Mouse (Mus musculus) liver, embryonic 16.5 days (tissue): ENCODE data around the gene Ugt1a9. TPM values are rescaled to one million over a fixed set of nuclear protein-coding genes. Genes with fewer than 3 reads are reported as not detected.
"Not testable (repeated sequence)": the region's sequence is repeated elsewhere in the genome, so short reads cannot be mapped to it uniquely, and the experiment has no call there.

ENCODE experiments used
- ATAC-seq: fragments of 200-750 bp; cut with Nextera tagmentation; 2 replicates; pipeline ENCODE4 v1.8.0; 2017; ENCODE audit warnings: low read depth, mild to moderate bottlenecking, moderate number of reproducible peaks, moderate library complexity
- H3K27ac ChIP-seq: fragments of 300-500 bp; sonication (generic); 2 replicates; pipeline ENCODE4 v1.5.1; 2014; ENCODE audit warnings: mild to moderate bottlenecking, low read length
- H3K27me3 ChIP-seq: fragments of 300-500 bp; sonication (generic); 2 replicates; pipeline ENCODE4 v1.6.1; 2014; ENCODE audit warnings: low read depth, low read length, mixed read lengths; ENCODE audit not compliant: control insufficient read depth, insufficient read depth
- H3K36me3 ChIP-seq: fragments of 300-500 bp; sonication (generic); 2 replicates; pipeline ENCODE4 v1.6.1; 2014; ENCODE audit warnings: mild to moderate bottlenecking; ENCODE audit not compliant: control insufficient read depth, insufficient read depth
- H3K4me1 ChIP-seq: fragments of 300-500 bp; sonication (generic); 2 replicates; pipeline ENCODE4 v1.6.1; 2014; ENCODE audit warnings: low read depth, low read length, mixed read lengths; ENCODE audit not compliant: control insufficient read depth
- H3K4me2 ChIP-seq: fragments of 300-500 bp; sonication (generic); 2 replicates; pipeline ENCODE4 v1.6.1; 2014; ENCODE audit warnings: low read depth, low read length, mixed read lengths
- H3K4me3 ChIP-seq: fragments of 300-500 bp; sonication (generic); 2 replicates; pipeline ENCODE4 v1.5.1; 2014; ENCODE audit warnings: low read depth, mild to moderate bottlenecking, low read length
- H3K9ac ChIP-seq: fragments of 300-500 bp; sonication (generic); 2 replicates; pipeline ENCODE4 v1.6.1; 2014; ENCODE audit warnings: low read depth, low read length
- H3K9me3 ChIP-seq: fragments of 300-500 bp; sonication (generic); replicated peaks from 2 replicates; pipeline ENCODE4 v1.6.1; 2016; ENCODE audit warnings: low read length; ENCODE audit not compliant: control insufficient read depth
- WGBS: fragments of 180-500 bp; shearing (Covaris S2); extraction: QIAGEN DNeasy Blood & Tissue Kit; methylation state at CpG from one replicate; pipeline ENCODE4 v1.1.7; 2014; ENCODE audit not compliant: insufficient replicate concordance; 5-methylcytosine and 5-hydroxymethylcytosine counted together
- polyA plus RNA-seq: library from polyadenylated mRNA; unstranded; fragments of >200 nt; fragmentation: Nextera tagmentation; extraction: Ambion mirVana; gene quantifications from 2 replicates; pipeline ENCODE4 v1.2.1, GENCODE M21; 2015

Gene Ugt1a9
- polyA plus RNA-seq, 1 experiment from 2014 or later: 0.44 TPM

GRCm38 (mm10) chr1:88077128-88077527 is 6.5 kb downstream of the Ugt1a9 start:
- ATAC-seq: no peak
- Histone ChIP-seq H3K9me3 (no peaks in the 10 kb centered on the region), H3K27me3 (no peaks in the 10 kb centered on the region), H3K4me2 (no peak overlapping the region), H3K4me1 (no peaks in the 10 kb centered on the region), H3K27ac (no peak overlapping the region), H3K4me3 (no peak overlapping the region), H3K9ac (no peak overlapping the region), H3K36me3 (no peaks in the 10 kb centered on the region)
- WGBS: 52% methylated on average over 1 of the region's 1 CpGs

- Histone ChIP-seq H3K4me2 (no peak overlapping the region), H3K27me3 (no peaks in the 10 kb centered on the region), H3K36me3 (no peaks in the 10 kb centered on the region), H3K9me3 (no peaks in the 10 kb centered on the region), H3K9ac (no peak overlapping the region), H3K4me1 (no peaks in the 10 kb centered on the region), H3K27ac (no peak overlapping the region), H3K4me3 (no peak overlapping the region)
- no peak for ATAC-seq
- 46% methylated on average over 1 of the region's 1 CpGs for WGBS
These were observed 11.1 kb downstream of the Ugt1a9 start for GRCm38 (mm10) chr1:88081670-88082069.

GRCm38 (mm10) chr1:88086125-88086524 is 15.5 kb downstream of the Ugt1a9 start:
- no peak overlapping the region for H3K4me2 ChIP-seq
- ATAC-seq: no peak
- H3K27me3 ChIP-seq: no peaks in the 10 kb centered on the region
- 45% methylated on average over 1 of the region's 1 CpGs for WGBS
- H3K4me1 ChIP-seq: no peaks in the 10 kb centered on the region
- no peaks in the 10 kb centered on the region for H3K36me3 ChIP-seq
- no peak overlapping the region for H3K4me3 ChIP-seq
- no peak overlapping the region for H3K9ac ChIP-seq
- no peak overlapping the region for H3K27ac ChIP-seq
- H3K9me3 ChIP-seq: no peaks in the 10 kb centered on the region

GRCm38 (mm10) chr1:88087513-88087912 is 16.9 kb downstream of the Ugt1a9 start, which contains the start of gene Ugt1a8:
Gene Ugt1a8, plus strand, starts transcription at chr1:88087813.
- Histone ChIP-seq H3K4me1 (no peaks in the 10 kb centered on the region), H3K4me2 (no peak within 1 kb of the TSS), H3K27me3 (no peaks in the 10 kb centered on the region), H3K9ac (no peak within 1 kb of the TSS), H3K4me3 (no peak within 1 kb of the TSS), H3K36me3 (no peaks in the 10 kb centered on the region), H3K27ac (no peak within 1 kb of the TSS), H3K9me3 (no peaks in the 10 kb centered on the region)
- no peak for ATAC-seq
- 57% methylated on average over 3 of the region's 3 CpGs for WGBS

- H3K9ac ChIP-seq: no peak overlapping the region
- no peak overlapping the region for H3K4me2 ChIP-seq
- no peaks in the 10 kb centered on the region for H3K4me1 ChIP-seq
- H3K27me3 ChIP-seq: no peaks in the 10 kb centered on the region
- H3K27ac ChIP-seq: no peak overlapping the region
- H3K4me3 ChIP-seq: no peak overlapping the region
- H3K36me3 ChIP-seq: no peaks in the 10 kb centered on the region
- ATAC-seq: no peak
- no peaks in the 10 kb centered on the region for H3K9me3 ChIP-seq
These were observed 21.7 kb downstream of the Ugt1a9 start for GRCm38 (mm10) chr1:88092341-88092740.

GRCm38 (mm10) chr1:88094270-88094676 is 23.7 kb downstream of the Ugt1a9 start:
- H3K9ac ChIP-seq, H3K9me3 ChIP-seq, H3K36me3 ChIP-seq, H3K27me3 ChIP-seq, ATAC-seq, H3K4me1 ChIP-seq, H3K4me3 ChIP-seq: not testable (repeated sequence)
- Histone ChIP-seq H3K27ac (peak overlapping the region; percentile 16), H3K4me2 (0 out of 2 replicates have a peak overlapping the region, but pooled peaks have one; percentile 21)
- 35% methylated on average over 3 of the region's 3 CpGs for WGBS

GRCm38 (mm10) chr1:88094941-88095492 is 24.4 kb downstream of the Ugt1a9 start, which contains the start of gene Ugt1a7c:
Gene Ugt1a7c, plus strand, starts transcription at chr1:88095062.
- peak; percentile 27; the same call in 1 of the 2 replicates for ATAC-seq
- Histone ChIP-seq H3K27ac (peak within 1 kb of the TSS; percentile 16), H3K36me3 (no peaks in the 10 kb centered on the region), H3K4me2 (0 out of 2 replicates have a peak within 1 kb of the TSS, but pooled peaks have one; percentile 21), H3K9ac (no peak within 1 kb of the TSS), H3K9me3 (no peaks in the 10 kb centered on the region), H3K27me3 (no peaks in the 10 kb centered on the region), H3K4me3 (peak within 1 kb of the TSS; percentile 13; the same call in 1 of the 2 replicates), H3K4me1 (no peaks in the 10 kb centered on the region)
- WGBS: 24% methylated on average over 10 of the region's 10 CpGs

GRCm38 (mm10) chr1:88098546-88098945 is 27.9 kb downstream of the Ugt1a9 start:
- not testable (repeated sequence) for H3K9ac ChIP-seq, H3K27me3 ChIP-seq, H3K36me3 ChIP-seq, ATAC-seq, H3K27ac ChIP-seq, H3K4me2 ChIP-seq, H3K4me3 ChIP-seq, H3K9me3 ChIP-seq, H3K4me1 ChIP-seq
- whole genome bisulfite sequencing: 38% methylated on average over 3 of the region's 3 CpGs

- not testable (repeated sequence) for H3K9me3 ChIP-seq, H3K4me2 ChIP-seq, H3K27me3 ChIP-seq, ATAC-seq, H3K4me3 ChIP-seq, H3K36me3 ChIP-seq, H3K27ac ChIP-seq, H3K4me1 ChIP-seq, H3K9ac ChIP-seq
- 41% methylated on average over 2 of the region's 2 CpGs for WGBS
These were observed 29.1 kb downstream of the Ugt1a9 start for GRCm38 (mm10) chr1:88099691-88100090.
